ENCODE assay signal across 14 mouse cellular contexts in genomic region chr15:10506099-10506498, GRCm38 (mm10). TPM values are rescaled to one million over a fixed set of nuclear protein-coding genes. Genes with fewer than 3 reads are reported as not detected.
A peak's percentile ranks its signal among the peaks of the same experiment; 100 is the strongest.
DNase-seq lines count a peak whose midpoint lies in the region; ATAC-seq and TF ChIP-seq lines count a peak whose summit lies in the region.
"Had no signal": no experiment of that assay in that cellular context is flagged by ENCODE, and none has a peak within 500 bp of the region (broad histone marks: within the 10 kb centered on the region; RNA-seq: fewer than 3 reads in every experiment).

No protein-coding gene starts in this region.

- no peak for TF ChIP-seq EP300 in lung, postnatal 0 days (IDR thresholded peaks at IDR 0.05)

- no peaks in the 10 kb centered on the region for H3K27me3 ChIP-seq in lung, postnatal 0 days (replicated peaks; ENCODE audit: insufficient read depth, low read length)
- H3K27me3 ChIP-seq in kidney, postnatal 0 days (ENCODE audit: insufficient read depth, low read length), result no peaks in the 10 kb centered on the region
- H3K27me3 ChIP-seq in testis, adult 2 months (ENCODE audit: control insufficient read depth, insufficient read depth, low read length), result no peaks in the 10 kb centered on the region
- H3K27me3 ChIP-seq in liver, embryonic 11.5 days (replicated peaks; ENCODE audit: control insufficient read depth, insufficient read depth, low read length), result no peaks in the 10 kb centered on the region
- H3K27me3 ChIP-seq in hindbrain, embryonic 11.5 days (ENCODE audit: control insufficient read depth, insufficient read depth, low read length), result no peaks in the 10 kb centered on the region
- H3K27me3 ChIP-seq: midbrain, embryonic 13.5 days had no signal

- no peaks in the 10 kb centered on the region for H3K36me3 ChIP-seq in lung, postnatal 0 days (ENCODE audit: insufficient read depth, low read length)
- H3K36me3 ChIP-seq in kidney, postnatal 0 days (ENCODE audit: insufficient read depth, low read length), result no peaks in the 10 kb centered on the region
- no peaks in the 10 kb centered on the region for H3K36me3 ChIP-seq in testis, adult 2 months (ENCODE audit: control insufficient read depth, insufficient read depth, low read length)
- H3K36me3 ChIP-seq in liver, embryonic 11.5 days (ENCODE audit: control insufficient read depth, insufficient read depth, low read length), result no peaks in the 10 kb centered on the region
- H3K36me3 ChIP-seq in hindbrain, embryonic 11.5 days (ENCODE audit: control insufficient read depth, insufficient read depth, low read length), result no peaks in the 10 kb centered on the region
- H3K36me3 ChIP-seq: midbrain, embryonic 13.5 days had no signal

- no peak overlapping the region for H3K27ac ChIP-seq in lung, postnatal 0 days (ENCODE audit: low read length)
- no peak overlapping the region for H3K27ac ChIP-seq in kidney, postnatal 0 days
- H3K27ac ChIP-seq in testis, adult 2 months (ENCODE audit: control insufficient read depth, insufficient read depth, low read depth, low read length), result no peak overlapping the region
- no peak overlapping the region for H3K27ac ChIP-seq in liver, embryonic 11.5 days (ENCODE audit: low read depth, low read length)
- no peak overlapping the region for H3K27ac ChIP-seq in hindbrain, embryonic 11.5 days (ENCODE audit: low read depth, low read length)
- H3K27ac ChIP-seq: midbrain, embryonic 13.5 days had no signal

- 46% methylated on average over 11 of the region's 11 CpGs for WGBS in lung, postnatal 0 days
- 56% methylated on average over 11 of the region's 11 CpGs for WGBS in lung, adult 2 months
- whole genome bisulfite sequencing in kidney, postnatal 0 days, result 27% methylated on average over 11 of the region's 11 CpGs
- WGBS in liver, embryonic 11.5 days, result 74% methylated on average over 11 of the region's 11 CpGs
- WGBS in hindbrain, embryonic 11.5 days, result 69% methylated on average over 11 of the region's 11 CpGs

- H3K9me3 ChIP-seq in lung, postnatal 0 days (ENCODE audit: low read length), result no peaks in the 10 kb centered on the region
- no peaks in the 10 kb centered on the region for H3K9me3 ChIP-seq in kidney, postnatal 0 days (replicated peaks; ENCODE audit: low read length)
- no peaks in the 10 kb centered on the region for H3K9me3 ChIP-seq in liver, embryonic 11.5 days (ENCODE audit: control insufficient read depth, low read length)
- H3K9me3 ChIP-seq in hindbrain, embryonic 11.5 days (ENCODE audit: control insufficient read depth, low read length), result no peaks in the 10 kb centered on the region
- H3K9me3 ChIP-seq: midbrain, embryonic 13.5 days had no signal

- DNase-seq in lung, postnatal 0 days (ENCODE audit: low spot score), result peak; percentile 58
- DNase-seq in lung, adult 2 months, result no peak
- peak; percentile 35 for DNase-seq in forelimb bud, embryonic 11.5 days (ENCODE audit: low read depth, low spot score)
- DNase-seq in kidney, postnatal 0 days (ENCODE audit: low spot score), result peak; percentile 15
- DNase-seq in liver, embryonic 11.5 days (ENCODE audit: low spot score), result no peak
- DNase-seq in Muller cell, postnatal 12 days (ENCODE audit: inconsistent ontology term), result no peak
- no peak for DNase-seq in hindbrain, embryonic 11.5 days (ENCODE audit: low spot score)
- DNase-seq: right cerebral cortex, postnatal 14 days; thymus, postnatal 4 days had no signal

- no peak overlapping the region for H3K4me3 ChIP-seq in lung, postnatal 0 days (ENCODE audit: low read depth, low read length)
- no peak overlapping the region for H3K4me3 ChIP-seq in lung, adult 2 months (replicated peaks; ENCODE audit: extremely low read depth, low read depth, low read length)
- no peak overlapping the region for H3K4me3 ChIP-seq in kidney, postnatal 0 days (replicated peaks; ENCODE audit: low read depth, low read length)
- H3K4me3 ChIP-seq in testis, adult 2 months (ENCODE audit: control insufficient read depth, low read depth, low read length), result no peak overlapping the region
- H3K4me3 ChIP-seq in liver, embryonic 11.5 days (ENCODE audit: low read depth, low read length), result no peak overlapping the region
- no peak overlapping the region for H3K4me3 ChIP-seq in hindbrain, embryonic 11.5 days (ENCODE audit: low read depth, low read length)
- H3K4me3 ChIP-seq: midbrain, embryonic 13.5 days had no signal

- H3K4me2 ChIP-seq in lung, postnatal 0 days (replicated peaks; ENCODE audit: low read depth, low read length), result no peak overlapping the region
- H3K4me2 ChIP-seq in kidney, postnatal 0 days (ENCODE audit: low read length), result 0 out of 2 replicates have a peak overlapping the region, but pooled peaks have one; percentile 7
- H3K4me2 ChIP-seq in liver, embryonic 11.5 days, result no peak overlapping the region
- no peak overlapping the region for H3K4me2 ChIP-seq in hindbrain, embryonic 11.5 days (replicated peaks; ENCODE audit: low read depth, low read length)
- H3K4me2 ChIP-seq: midbrain, embryonic 13.5 days had no signal

- peak; percentile 63 for ATAC-seq in lung, postnatal 0 days
- ATAC-seq in kidney, postnatal 0 days (replicated peaks; ENCODE audit: low FRiP score, low read depth), result no peak
- no peak for ATAC-seq in liver, embryonic 11.5 days (replicated peaks; ENCODE audit: low FRiP score)
- no peak for ATAC-seq in hindbrain, embryonic 11.5 days (ENCODE audit: low FRiP score)
- ATAC-seq: midbrain, embryonic 13.5 days had no signal

- TF ChIP-seq CTCF in lung, postnatal 0 days (IDR thresholded peaks at IDR 0.05), result no peak
- no peak for TF ChIP-seq CTCF in lung, adult 2 months (IDR thresholded peaks at IDR 0.05; ENCODE audit: insufficient read depth, low read length)
- no peak for TF ChIP-seq CTCF in kidney, postnatal 0 days (IDR thresholded peaks at IDR 0.05; ENCODE audit: low read depth)
- no peak for TF ChIP-seq CTCF in testis, adult 2 months (IDR thresholded peaks at IDR 0.05; ENCODE audit: control insufficient read depth, insufficient read depth, insufficient replicate concordance, low read depth, low read length)

- TF ChIP-seq POLR2A in lung, adult 2 months (IDR thresholded peaks at IDR 0.05; ENCODE audit: borderline replicate concordance, extremely low read depth, low read depth, low read length), result no peak
- TF ChIP-seq POLR2A in testis, adult 2 months (IDR thresholded peaks at IDR 0.05; ENCODE audit: control insufficient read depth, low read depth, low read length), result 0 out of 2 replicates have a peak, but pooled peaks have one; percentile 19

- H3K4me1 ChIP-seq in lung, postnatal 0 days (ENCODE audit: insufficient read depth, low read depth, low read length), result no peaks in the 10 kb centered on the region
- no peaks in the 10 kb centered on the region for H3K4me1 ChIP-seq in lung, adult 2 months (ENCODE audit: control insufficient read depth, insufficient read depth, low read length)
- H3K4me1 ChIP-seq in kidney, postnatal 0 days (replicated peaks; ENCODE audit: insufficient read depth, low read length), result no peaks in the 10 kb centered on the region
- no peaks in the 10 kb centered on the region for H3K4me1 ChIP-seq in testis, adult 2 months (ENCODE audit: control insufficient read depth, insufficient read depth, low read length)
- H3K4me1 ChIP-seq in liver, embryonic 11.5 days (replicated peaks; ENCODE audit: control insufficient read depth, insufficient read depth, low read length), result no peaks in the 10 kb centered on the region
- H3K4me1 ChIP-seq in hindbrain, embryonic 11.5 days (replicated peaks; ENCODE audit: control insufficient read depth, insufficient read depth, low read length), result no peaks in the 10 kb centered on the region
- H3K4me1 ChIP-seq: midbrain, embryonic 13.5 days had no signal

- no peak overlapping the region for H3K9ac ChIP-seq in lung, postnatal 0 days (replicated peaks; ENCODE audit: low read depth)
- no peak overlapping the region for H3K9ac ChIP-seq in kidney, postnatal 0 days (ENCODE audit: low read depth, low read length)
- no peak overlapping the region for H3K9ac ChIP-seq in liver, embryonic 11.5 days (ENCODE audit: low read depth, low read length)
- H3K9ac ChIP-seq in hindbrain, embryonic 11.5 days (ENCODE audit: low read depth, low read length), result no peak overlapping the region
- H3K9ac ChIP-seq: midbrain, embryonic 13.5 days had no signal

RNA-seq across cellular contexts. Expression of gene Rad1, which starts 20.3 kb away (rescaled TPM):
- 16.1 and 16.8 TPM in 2 replicates for polyA plus RNA-seq in lung, postnatal 0 days (2015; fragmentation: Nextera tagmentation; extraction: Ambion mirVana)
- 6.8 and 8.3 TPM in 2 replicates for polyA plus RNA-seq in lung, adult 2 months (2012; rRNA removed)
- polyA plus RNA-seq in kidney, postnatal 0 days (2015; fragmentation: Nextera tagmentation; extraction: Ambion mirVana), result 27.1 and 29.1 TPM in 2 replicates
- polyA plus RNA-seq in testis, adult 2 months (2012; rRNA removed), result 9.2 and 10.6 TPM in 2 replicates
- polyA plus RNA-seq in liver, embryonic 11.5 days (2014; fragmentation: Nextera tagmentation; extraction: Ambion mirVana), result 42.4 and 43.2 TPM in 2 replicates
- polyA plus RNA-seq in hindbrain, embryonic 11.5 days (2014; fragmentation: Nextera tagmentation; extraction: Ambion mirVana), result 31.4 and 33.5 TPM in 2 replicates

RNA-seq across cellular contexts. Expression of gene Brix1, which starts 20.4 kb away (rescaled TPM):
- polyA plus RNA-seq in lung, postnatal 0 days (2015; fragmentation: Nextera tagmentation; extraction: Ambion mirVana), result 52.3 and 64.6 TPM in 2 replicates
- 0.87 and 1.5 TPM in 2 replicates for polyA plus RNA-seq in lung, adult 2 months (2012; rRNA removed)
- polyA plus RNA-seq in kidney, postnatal 0 days (2015; fragmentation: Nextera tagmentation; extraction: Ambion mirVana), result 126 and 146 TPM in 2 replicates
- 3.2 and 4.1 TPM in 2 replicates for polyA plus RNA-seq in testis, adult 2 months (2012; rRNA removed)
- polyA plus RNA-seq in liver, embryonic 11.5 days (2014; fragmentation: Nextera tagmentation; extraction: Ambion mirVana), result 168 and 179 TPM in 2 replicates
- 126 and 130 TPM in 2 replicates for polyA plus RNA-seq in hindbrain, embryonic 11.5 days (2014; fragmentation: Nextera tagmentation; extraction: Ambion mirVana)

RNA-seq across cellular contexts. Expression of gene Dnajc21, which starts 35.8 kb away (rescaled TPM):
- polyA plus RNA-seq in lung, postnatal 0 days (2015; fragmentation: Nextera tagmentation; extraction: Ambion mirVana), result 10.0 and 11.8 TPM in 2 replicates
- polyA plus RNA-seq in lung, adult 2 months (2012; rRNA removed), result 1.2 and 1.9 TPM in 2 replicates
- 16.1 and 20.3 TPM in 2 replicates for polyA plus RNA-seq in kidney, postnatal 0 days (2015; fragmentation: Nextera tagmentation; extraction: Ambion mirVana)
- polyA plus RNA-seq in testis, adult 2 months (2012; rRNA removed), result 12.1 and 14.0 TPM in 2 replicates
- polyA plus RNA-seq in liver, embryonic 11.5 days (2014; fragmentation: Nextera tagmentation; extraction: Ambion mirVana), result 17.4 and 17.8 TPM in 2 replicates
- 16.0 TPM in 2 replicates for polyA plus RNA-seq in hindbrain, embryonic 11.5 days (2014; fragmentation: Nextera tagmentation; extraction: Ambion mirVana)

RNA-seq across cellular contexts. Expression of gene Ttc23l, which starts 52.4 kb away (rescaled TPM):
- polyA plus RNA-seq in lung, postnatal 0 days (2015; fragmentation: Nextera tagmentation; extraction: Ambion mirVana), result not detected in 2 replicates
- not detected in 2 replicates for polyA plus RNA-seq in lung, adult 2 months (2012; rRNA removed)
- not detected in 2 replicates for polyA plus RNA-seq in kidney, postnatal 0 days (2015; fragmentation: Nextera tagmentation; extraction: Ambion mirVana)
- polyA plus RNA-seq in testis, adult 2 months (2012; rRNA removed), result 125 and 138 TPM in 2 replicates
- polyA plus RNA-seq in liver, embryonic 11.5 days (2014; fragmentation: Nextera tagmentation; extraction: Ambion mirVana), result not detected in 2 replicates
- polyA plus RNA-seq in hindbrain, embryonic 11.5 days (2014; fragmentation: Nextera tagmentation; extraction: Ambion mirVana), result not detected in 2 replicates
- polyA plus RNA-seq: cortical plate, adult 2 months; heart, postnatal 0 days; limb, embryonic 14.5 days; midbrain, embryonic 13.5 days had no signal

Comparison
In these comparisons a context has a peak if more than half of its experiments do, and no peak if none do; other contexts are left out.
1. DNase-seq: peak in lung, postnatal 0 days (single experiment), forelimb bud, embryonic 11.5 days (single experiment) and kidney, postnatal 0 days (single experiment); none in lung, adult 2 months (single experiment), liver, embryonic 11.5 days (single experiment), Muller cell, postnatal 12 days (single experiment) and hindbrain, embryonic 11.5 days (single experiment).
2. RNA of gene Brix1, which starts 20.4 kb away (polyA plus RNA-seq): 168 to 179 TPM in liver, embryonic 11.5 days, 126 to 146 TPM in kidney, postnatal 0 days, 126 to 130 TPM in hindbrain, embryonic 11.5 days and 52.3 to 64.6 TPM in lung, postnatal 0 days; 3.2 to 4.1 TPM in testis, adult 2 months and 0.87 to 1.5 TPM in lung, adult 2 months; every median in the first group is over 10 times any median in the second.